ENCODE assay signal across 8 mouse cellular contexts in genomic region chr14:105482644-105483351, GRCm38 (mm10).
DNase-seq lines count a peak whose midpoint lies in the region; ATAC-seq lines count a peak whose summit lies in the region.

No protein-coding gene starts in this region.

- no peaks in the 10 kb centered on the region for H3K9me3 ChIP-seq in kidney, embryonic 14.5 days (ENCODE audit: control insufficient read depth, low read length)
- H3K9me3 ChIP-seq in forebrain, embryonic 12.5 days, result no peaks in the 10 kb centered on the region
- no peaks in the 10 kb centered on the region for H3K9me3 ChIP-seq in midbrain, embryonic 13.5 days

- 2% methylated on average over 16 of the region's 16 CpGs for WGBS in kidney, embryonic 14.5 days
- WGBS in forebrain, embryonic 12.5 days, result 0% methylated on average over 16 of the region's 16 CpGs
- WGBS in midbrain, embryonic 13.5 days, result 1% methylated on average over 16 of the region's 16 CpGs

- peak overlapping the region; percentile 33 for H3K4me3 ChIP-seq in kidney, embryonic 14.5 days (ENCODE audit: low read length)
- H3K4me3 ChIP-seq in forebrain, embryonic 12.5 days (replicated peaks), result peak overlapping the region; percentile 28
- peak overlapping the region; percentile 31 for H3K4me3 ChIP-seq in midbrain, embryonic 13.5 days (replicated peaks)

- peak overlapping the region; percentile 45 for H3K4me2 ChIP-seq in kidney, embryonic 14.5 days (replicated peaks; ENCODE audit: low read depth, low read length)
- peak overlapping the region; percentile 59 for H3K4me2 ChIP-seq in forebrain, embryonic 12.5 days
- H3K4me2 ChIP-seq in midbrain, embryonic 13.5 days (replicated peaks), result peak overlapping the region; percentile 56

- no peaks in the 10 kb centered on the region for H3K36me3 ChIP-seq in kidney, embryonic 14.5 days (ENCODE audit: control insufficient read depth, insufficient read depth, low read length)
- no peaks in the 10 kb centered on the region for H3K36me3 ChIP-seq in forebrain, embryonic 12.5 days (replicated peaks)
- H3K36me3 ChIP-seq in midbrain, embryonic 13.5 days, result no peaks in the 10 kb centered on the region

- DNase-seq in kidney, adult 11 months, result no peak
- DNase-seq in adrenal gland, postnatal 36 days, result peak; percentile 10 to 33
- peak; percentile 17 for DNase-seq in kidney, postnatal 14 days
- DNase-seq in gastrocnemius, adult 18-20 months (ENCODE audit: low spot score), result no peak
- no peak for DNase-seq in urinary bladder, postnatal 4 days (ENCODE audit: low spot score in 2 of 2)

- H3K9ac ChIP-seq in kidney, embryonic 14.5 days (ENCODE audit: low read depth, low read length), result peak overlapping the region; percentile 58
- peak overlapping the region; percentile 38 for H3K9ac ChIP-seq in forebrain, embryonic 12.5 days
- H3K9ac ChIP-seq in midbrain, embryonic 13.5 days (replicated peaks), result peak overlapping the region; percentile 51

- H3K4me1 ChIP-seq in kidney, embryonic 14.5 days (ENCODE audit: control insufficient read depth, insufficient read depth, low read length), result peaks cover 12% of the 10 kb centered on the region; the same call in 1 of the 2 replicates
- H3K4me1 ChIP-seq in forebrain, embryonic 12.5 days, result peaks cover 28% of the 10 kb centered on the region
- H3K4me1 ChIP-seq in midbrain, embryonic 13.5 days (replicated peaks), result peaks cover 34% of the 10 kb centered on the region

- H3K27me3 ChIP-seq in kidney, embryonic 14.5 days (ENCODE audit: control insufficient read depth, insufficient read depth, low read length), result no peaks in the 10 kb centered on the region
- H3K27me3 ChIP-seq in forebrain, embryonic 12.5 days, result peaks cover 46% of the 10 kb centered on the region
- H3K27me3 ChIP-seq in midbrain, embryonic 13.5 days, result peaks cover 39% of the 10 kb centered on the region

- H3K27ac ChIP-seq in kidney, embryonic 14.5 days (ENCODE audit: low read depth, low read length), result peak overlapping the region; percentile 57
- peak overlapping the region; percentile 66 for H3K27ac ChIP-seq in forebrain, embryonic 12.5 days
- peak overlapping the region; percentile 90 for H3K27ac ChIP-seq in midbrain, embryonic 13.5 days

- ATAC-seq in kidney, embryonic 14.5 days (ENCODE audit: low FRiP score, low TSS enrichment), result peak; percentile 36
- ATAC-seq in forebrain, embryonic 12.5 days (ENCODE audit: low FRiP score), result peak; percentile 62
- peak; percentile 78 for ATAC-seq in midbrain, embryonic 13.5 days

Comparison
In these comparisons a context has a peak if more than half of its experiments do, and no peak if none do; other contexts are left out.
1. DNase-seq: peak in adrenal gland, postnatal 36 days (2 of 2) and kidney, postnatal 14 days (single experiment); none in kidney, adult 11 months (single experiment), gastrocnemius, adult 18-20 months (single experiment) and urinary bladder, postnatal 4 days (0 of 2).
2. Peak in every context shown above with its lines, with median percentiles within 50 percentile points of each other: ATAC-seq, H3K27ac ChIP-seq, H3K4me2 ChIP-seq, H3K4me3 ChIP-seq and H3K9ac ChIP-seq.